Mouse (Mus musculus) ovary, postnatal 10 days (tissue): ENCODE measurements around the gene Arhgef1.

Experiments used
- DNase-seq: peaks from one replicate; pipeline ENCODE4 v3.0.0; 2022; ENCODE audit warnings: low spot score

Arhgef1 gene

DNA sequence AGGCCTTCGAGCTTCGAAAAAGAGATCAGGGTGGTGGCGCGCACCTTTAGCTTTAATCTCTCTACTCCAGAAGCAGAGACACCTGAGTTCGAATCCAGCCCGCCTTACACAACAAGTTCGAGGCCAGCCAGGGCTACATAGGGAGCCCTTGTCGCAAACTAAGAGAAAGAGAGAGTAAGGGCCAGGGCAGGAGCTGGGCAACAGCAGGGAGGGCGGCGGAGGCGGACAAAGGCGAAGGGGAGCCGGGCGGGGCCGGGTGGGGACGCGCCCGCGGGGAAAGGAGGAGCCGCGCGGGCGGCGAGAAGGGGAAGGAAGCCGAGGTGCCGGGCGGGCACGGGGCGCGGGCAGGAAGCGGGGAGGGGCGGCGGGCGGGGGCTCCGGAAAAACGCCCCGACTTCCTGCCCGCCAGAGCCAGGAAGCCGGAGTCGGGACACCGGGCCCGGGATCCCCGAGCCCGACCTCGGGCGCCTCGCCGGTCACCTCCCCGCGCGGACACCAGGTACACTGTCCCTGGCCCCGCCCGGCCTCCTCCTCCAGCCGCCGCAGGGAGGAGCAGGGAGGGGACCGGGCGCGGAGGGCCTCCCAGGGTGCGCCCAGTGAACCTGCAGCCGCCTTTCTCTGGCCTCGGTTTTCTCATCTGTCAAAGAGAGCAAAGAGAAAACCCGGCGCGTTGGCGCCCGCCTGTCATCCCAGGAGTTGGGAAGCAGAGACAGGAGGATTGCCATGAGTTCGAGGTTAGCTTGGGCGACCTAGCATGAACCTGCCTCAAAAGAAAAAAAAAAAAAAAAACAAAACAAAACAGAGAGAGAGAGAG, at the start of gene Arhgef1:
Gene Arhgef1, plus strand, starts transcription at position 283 of the 814 bp plus-strand sequence.
- peak; percentile 52 for DNase-seq

DNA sequence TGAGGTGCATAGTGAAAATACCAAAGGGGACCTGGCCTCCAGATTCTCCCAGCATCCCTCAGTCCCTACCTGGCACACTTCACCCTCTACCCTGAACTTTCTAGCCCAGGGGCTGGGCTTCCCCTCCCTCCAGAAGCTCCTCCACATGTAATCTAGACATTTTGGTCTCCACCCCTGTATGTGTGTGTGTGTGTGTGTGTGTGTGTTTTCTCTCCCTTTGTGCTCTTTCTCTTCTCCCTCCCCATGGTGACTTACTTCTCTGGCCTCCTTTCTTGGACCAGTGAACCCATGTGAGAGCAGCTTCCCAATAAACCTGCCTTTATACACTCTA, 49.5 kb upstream of the Arhgef1 start:
- DNase-seq = no peak

DNA sequence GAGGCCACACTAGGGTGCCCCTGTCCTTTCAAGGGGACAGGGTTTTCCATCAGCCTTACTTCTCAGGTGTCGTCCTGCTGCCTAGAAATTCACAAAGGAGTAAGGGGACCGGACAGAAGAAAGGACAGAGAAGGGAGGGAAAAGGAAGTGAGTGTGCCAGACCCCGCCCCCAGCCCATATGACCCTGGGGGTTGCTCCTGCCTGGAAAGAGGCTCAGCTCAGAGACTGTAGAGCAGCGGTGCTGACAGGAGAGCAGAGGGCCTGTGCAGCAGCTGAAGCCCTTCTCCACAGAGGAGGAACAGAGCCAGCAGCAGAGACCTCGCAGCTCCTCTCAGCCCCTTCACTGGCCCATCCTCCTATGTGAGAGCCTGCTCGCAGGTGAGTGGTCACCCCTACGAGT, 49.0 kb upstream of the Arhgef1 start:
- DNase-seq = no peak

DNA sequence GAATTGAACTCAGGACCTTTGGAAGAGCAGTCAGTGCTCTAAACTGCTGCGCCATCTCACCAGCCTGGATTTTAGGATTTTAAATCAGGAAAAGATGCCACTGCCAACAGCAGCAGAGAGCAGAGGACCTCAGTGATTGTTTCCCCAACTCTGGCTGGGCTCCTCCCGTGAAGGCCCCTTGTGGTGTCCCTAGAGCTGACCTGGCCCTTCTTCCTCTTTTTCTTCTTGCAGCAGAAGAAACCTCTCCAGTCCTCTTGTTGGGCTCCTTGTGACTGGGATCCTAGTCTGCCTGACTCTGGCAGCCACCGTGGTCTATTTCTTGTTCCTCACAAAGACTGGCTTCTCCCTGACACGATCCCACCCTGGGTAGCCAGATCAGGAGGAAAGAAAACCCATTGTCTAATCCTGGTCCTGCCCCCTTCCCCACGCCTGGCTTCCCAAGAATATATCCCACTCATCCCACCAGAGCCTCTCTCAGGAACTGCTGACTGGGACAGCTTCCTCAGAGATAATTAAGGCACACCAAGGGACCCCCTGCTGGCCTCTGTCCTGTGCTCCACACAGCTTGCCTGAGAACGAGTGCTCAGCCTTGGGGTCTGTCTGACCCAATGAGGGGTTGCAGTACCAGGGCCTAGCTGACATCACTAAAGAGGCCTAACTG, 46.1 kb upstream of the Arhgef1 start:
- no peak for DNase-seq

DNA sequence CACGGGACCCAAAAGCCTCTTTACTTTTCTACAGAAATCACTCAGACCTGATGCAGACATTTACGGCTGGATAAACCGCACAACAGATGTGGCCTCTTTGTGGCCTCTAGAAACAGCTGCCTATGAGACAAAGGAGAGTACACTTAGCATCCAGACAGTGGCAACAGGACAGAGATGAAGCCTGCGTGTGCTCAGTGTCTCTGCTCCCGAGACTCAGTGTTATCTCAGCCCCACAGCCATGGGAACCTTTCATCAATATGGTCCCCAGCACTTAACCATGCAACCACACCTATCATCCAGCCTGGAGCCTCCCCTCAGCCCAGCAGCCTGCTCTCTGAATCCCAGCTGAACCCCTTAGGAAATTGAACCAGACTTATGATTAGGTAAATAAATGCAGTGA, 43.5 kb upstream of the Arhgef1 start:
- DNase-seq = no peak

DNA sequence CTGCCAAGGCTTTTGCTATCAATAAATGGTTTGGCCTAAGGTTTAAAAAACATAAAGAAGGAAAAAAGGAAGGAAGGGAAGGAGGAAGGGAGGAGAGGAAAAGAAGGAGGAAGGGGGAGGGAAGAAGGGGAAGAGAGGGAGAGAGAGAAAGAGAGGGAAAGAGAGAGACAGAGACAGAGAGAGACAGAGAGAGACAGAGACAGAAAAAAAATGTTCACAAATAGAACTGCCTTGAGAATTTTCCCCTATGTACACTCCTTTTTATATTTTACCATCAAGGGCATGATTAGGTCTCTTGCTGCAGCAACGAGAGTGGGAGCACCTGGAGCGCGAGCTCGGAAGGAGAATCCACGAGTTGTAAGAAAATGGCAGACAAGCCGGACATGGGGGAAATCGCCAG, 40.8 kb upstream of the Arhgef1 start, which contains the start of gene Gm9844:
Gene Gm9844, plus strand, starts transcription at position 301 of the 400 bp plus-strand sequence.
- DNase-seq = no peak

DNA sequence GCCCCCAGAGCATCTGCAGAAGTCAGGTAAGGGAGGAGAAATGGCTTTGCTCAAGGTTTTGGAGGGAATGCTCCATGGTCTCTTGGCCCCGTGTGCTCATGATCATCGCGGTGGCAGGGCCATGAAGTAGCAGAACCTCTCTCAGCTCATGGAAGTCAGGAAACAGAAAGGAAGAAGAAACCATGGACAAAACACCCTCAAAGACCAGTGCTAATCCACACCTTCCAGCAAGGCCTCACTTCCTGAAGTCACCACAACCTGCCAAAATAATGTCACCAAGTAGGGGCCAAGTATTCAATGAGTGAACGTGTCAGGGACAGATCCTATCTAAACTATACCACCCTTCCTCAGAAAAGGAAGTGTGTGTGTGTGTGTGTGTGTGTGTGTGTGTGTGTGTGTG, 39.9 kb upstream of the Arhgef1 start:
- DNase-seq = no peak

DNA sequence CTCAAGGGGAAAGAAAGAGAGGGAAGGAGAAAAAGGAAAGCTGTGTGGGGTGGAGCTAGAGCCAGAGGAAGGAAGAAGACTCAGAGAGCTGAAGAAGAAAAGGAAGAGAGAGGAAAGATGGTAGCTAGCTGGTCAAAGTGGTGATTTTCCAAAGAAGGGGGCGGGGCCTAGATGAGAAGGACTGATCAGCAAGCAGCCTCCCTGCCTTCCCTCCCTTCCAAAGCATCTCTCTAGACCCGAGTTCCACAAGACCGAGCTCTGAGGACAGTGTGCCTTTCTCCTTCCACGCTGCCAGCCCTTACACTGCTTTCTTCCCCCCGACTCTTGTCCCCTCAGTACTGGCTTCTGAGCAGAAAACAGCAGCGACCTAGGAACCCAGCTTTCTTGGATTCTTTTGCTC, 38.6 kb upstream of the Arhgef1 start:
- no peak for DNase-seq

DNA sequence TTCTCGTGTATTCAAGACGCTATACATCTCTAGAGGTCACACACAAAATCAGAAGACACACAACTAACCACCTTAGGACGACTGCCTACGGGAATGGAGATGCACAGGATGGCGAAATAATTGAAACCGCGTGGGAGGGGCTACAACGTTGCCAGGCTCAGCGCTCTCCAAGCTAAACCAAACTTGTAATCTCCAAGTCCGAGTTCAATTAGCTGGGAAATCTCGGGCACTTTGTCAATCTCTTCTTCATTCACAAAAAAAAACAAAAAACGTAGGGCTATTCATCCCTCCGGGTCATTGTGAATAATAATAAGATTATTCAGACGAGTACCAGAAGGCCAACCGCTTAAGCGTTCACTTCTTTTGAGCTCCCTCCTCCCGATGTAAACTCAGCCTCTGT, 33.6 kb upstream of the Arhgef1 start:
- no peak for DNase-seq

DNA sequence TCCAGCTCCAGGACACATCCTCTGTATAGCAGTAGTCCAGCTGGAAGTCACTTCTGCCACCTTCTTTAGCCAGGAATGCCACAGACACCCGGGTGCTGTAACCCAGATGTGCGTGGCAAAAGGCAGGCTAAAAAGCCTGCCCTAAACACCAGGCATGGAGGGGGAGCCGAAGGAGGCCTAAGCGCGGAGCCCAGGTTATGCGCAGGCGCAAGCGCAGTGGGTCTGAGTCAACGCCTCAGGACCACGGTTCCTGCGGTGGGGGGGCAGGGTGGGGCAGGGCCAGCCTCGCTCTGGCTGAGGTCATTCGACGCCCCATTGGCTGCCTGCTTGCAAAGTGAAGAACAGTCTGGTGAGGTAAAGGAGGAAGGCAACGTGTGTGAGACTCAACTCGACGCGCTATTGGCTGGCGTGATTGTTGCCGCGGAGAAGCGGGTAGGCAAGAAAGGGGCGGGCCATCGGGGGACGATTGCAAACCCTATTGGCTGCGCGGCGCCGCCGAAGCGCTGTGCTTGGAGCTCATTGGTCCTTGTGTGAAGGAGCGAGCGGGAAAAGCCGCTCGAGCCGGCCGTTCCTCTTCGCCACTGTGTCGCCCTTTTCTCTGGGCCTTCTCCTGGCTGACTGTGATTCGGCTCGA, 33.1 kb upstream of the Arhgef1 start, which contains the start of the genes Lypd4 and Dmrtc2:
Gene Lypd4, minus strand, starts transcription at position 410 of the 634 bp plus-strand sequence.
Gene Dmrtc2, plus strand, starts transcription at position 526 of the 634 bp plus-strand sequence.
- no peak for DNase-seq

DNA sequence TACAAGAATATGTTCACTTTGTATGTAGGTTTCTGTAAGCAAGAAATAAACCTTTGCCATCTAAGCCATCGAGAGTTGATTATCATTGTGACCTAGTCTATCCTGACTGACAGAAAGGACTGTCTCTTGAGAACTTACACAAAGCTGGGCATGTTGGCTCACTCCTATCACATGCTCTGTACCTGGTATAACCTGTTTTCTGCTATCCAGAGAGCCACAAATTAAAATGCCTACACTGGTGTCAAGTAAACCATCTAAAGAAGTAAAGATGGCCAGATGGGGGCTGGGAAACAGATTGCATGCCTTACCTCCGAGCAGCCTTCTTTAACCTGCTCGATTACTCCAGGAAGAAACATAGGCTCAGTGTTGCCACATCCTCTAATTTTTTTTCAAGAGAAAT, 25.1 kb upstream of the Arhgef1 start:
- DNase-seq = no peak

DNA sequence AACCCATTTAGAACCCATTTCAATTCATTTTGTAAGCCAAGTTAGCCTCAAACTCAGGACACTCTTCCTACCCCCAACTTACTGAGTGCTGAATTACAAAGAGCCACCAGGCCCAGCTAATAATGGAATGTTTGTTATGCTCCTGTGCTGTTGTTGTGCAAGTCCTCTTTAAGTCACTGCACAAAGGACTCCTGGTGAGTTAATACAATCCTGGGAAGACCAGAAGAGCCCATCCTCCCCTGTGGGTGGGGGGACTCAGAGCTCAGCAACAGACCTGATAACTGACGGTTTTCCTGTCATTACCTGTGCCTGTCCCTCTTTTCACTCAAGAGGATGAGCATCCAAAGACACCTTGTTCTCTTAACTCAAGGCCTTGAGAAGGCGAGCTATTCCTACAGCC, 23.1 kb upstream of the Arhgef1 start:
- DNase-seq = no peak

DNA sequence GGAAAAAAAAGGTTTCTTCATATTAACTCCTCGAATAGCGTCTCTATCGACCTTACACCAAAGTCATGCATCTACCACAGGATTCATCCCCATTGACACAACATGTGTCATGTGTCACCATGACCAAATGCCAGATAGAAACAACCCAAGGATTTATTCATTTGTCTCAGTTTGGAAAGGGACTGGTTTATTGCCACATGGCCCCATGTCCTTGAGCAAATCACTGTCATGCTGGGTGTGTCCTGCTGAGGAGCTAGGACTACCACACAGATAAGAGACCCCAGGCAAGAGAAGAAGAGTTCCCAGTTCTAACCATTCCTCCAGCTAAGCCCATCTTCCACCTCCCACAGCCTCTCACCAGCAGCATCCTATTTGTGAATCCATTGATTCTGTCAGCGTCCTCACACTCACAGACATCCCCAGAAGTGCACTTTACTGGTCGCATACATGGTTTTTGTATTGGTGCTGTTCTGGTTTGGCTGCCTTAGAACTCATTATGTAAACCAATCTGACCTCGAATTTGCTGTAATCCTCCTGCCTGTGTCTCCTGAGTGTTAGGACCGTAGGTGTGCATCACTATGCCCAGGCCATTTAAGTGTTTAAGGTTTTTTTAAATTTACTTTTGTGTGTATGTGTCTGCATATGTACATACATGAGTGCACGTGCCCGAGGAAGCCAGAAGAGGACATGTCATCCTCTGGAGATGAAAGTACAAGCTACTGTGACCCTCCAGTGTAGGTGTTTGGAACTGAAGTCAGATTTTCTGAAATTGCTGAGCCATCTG, 20.1 kb upstream of the Arhgef1 start:
- DNase-seq = no peak

DNA sequence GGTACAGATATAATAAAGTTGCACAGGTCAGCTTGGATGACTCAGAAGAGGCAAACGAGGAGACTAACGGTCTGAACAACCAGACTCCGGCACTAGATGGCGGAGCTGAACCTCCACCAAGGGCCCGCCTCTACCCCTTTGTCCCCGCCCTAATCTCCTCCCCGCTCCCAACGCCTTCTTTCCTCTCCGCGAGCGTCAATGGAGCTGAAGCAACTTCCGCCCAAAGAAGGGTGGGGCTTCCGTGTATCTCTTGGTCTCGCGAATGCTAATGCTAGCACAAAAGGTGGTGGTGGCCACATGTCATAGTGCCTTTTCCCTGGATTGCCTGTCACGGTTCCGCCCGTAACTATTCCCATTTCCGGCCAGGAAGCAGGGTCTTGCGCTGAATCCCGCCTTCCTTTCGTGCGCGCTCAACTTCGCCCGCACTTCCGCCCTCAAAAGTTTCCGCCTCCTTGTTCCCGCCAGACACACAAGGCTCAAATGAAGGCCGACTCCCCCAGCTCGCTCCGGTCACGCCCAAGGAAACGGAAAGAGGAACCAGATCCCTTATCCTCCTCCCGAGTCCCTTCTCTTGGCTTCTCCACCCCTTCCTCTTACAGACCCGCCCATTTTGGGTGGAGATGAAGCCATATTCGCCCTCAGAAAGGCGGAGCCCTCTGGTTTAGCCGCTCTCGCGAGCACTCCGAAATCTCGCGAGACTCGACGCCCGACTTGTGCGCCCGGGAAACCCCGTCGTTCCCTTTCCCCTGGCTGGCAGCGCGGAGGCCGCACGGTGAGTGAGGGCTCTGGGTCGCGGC, 18.6 kb upstream of the Arhgef1 start, which contains the start of gene Rps19:
Gene Rps19, plus strand, starts transcription at position 476 of the 797 bp plus-strand sequence.
- DNase-seq = peak; percentile 94

DNA sequence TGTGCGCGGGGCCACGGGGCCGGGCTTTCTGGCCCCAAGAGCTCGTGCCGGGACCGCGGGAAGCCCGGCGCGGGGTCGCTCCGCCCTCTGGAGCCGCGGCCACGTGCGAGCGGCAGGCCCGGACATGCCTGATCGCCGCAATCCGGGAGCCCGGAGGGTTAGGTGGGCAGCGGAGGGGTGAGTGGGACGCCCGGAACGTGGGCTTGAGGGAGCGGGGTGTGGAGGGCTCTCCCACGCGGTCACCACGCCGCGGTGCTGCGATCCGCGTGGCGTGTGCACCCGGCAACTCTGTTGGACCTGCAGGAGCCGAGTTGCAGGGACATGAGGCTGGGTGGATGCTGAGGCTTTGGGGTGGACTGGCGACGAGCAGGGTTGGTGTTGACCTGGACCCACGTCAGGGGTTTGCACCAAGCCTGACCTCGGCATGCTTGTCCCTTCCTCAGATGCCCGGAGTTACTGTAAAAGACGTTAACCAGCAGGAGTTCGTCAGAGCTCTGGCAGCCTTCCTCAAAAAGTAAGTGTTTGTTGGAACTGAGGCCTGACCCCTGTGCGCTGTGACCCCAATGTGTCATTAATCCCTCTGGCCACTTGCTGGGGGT, 17.9 kb upstream of the Arhgef1 start:
- peak; percentile 34 for DNase-seq

DNA sequence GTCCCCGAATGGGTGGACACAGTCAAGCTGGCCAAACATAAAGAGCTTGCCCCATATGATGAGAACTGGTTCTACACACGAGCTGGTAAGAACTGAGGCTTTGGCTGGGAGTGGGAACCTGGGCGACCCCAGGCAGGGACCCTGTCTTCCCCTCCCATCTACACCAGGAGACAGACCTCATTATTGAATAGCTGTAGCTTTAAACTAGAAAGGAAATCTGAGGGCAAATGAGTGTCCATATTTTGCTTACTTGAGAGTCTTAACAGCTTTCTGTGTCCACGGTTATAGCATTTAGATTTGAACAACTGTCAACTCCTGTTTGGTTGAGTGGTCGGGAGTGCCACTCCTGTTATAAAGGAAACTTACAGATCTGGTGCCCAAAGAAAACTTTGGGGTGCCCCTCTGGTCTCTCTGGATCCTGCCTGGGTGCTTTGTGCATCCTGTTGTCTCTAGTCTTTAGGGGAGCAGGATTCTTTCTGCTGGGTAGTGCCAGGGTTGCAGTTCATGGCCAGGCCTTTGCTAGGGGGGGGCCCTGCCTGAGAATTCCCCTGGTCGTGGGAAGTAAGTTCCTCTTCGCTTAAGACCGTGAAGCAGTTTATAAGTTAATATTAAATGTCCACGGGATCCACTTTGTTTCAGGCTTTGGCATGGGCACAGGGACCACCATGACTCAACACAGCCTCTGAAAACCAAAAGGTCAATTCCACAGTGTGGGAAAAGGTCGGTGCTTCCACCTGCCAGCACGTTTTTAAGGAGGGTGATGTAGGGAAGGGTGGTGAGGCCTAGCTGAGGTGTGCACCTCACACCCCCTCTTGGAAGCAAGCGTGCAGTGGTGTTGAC, 17.0 kb upstream of the Arhgef1 start:
- DNase-seq = no peak

DNA sequence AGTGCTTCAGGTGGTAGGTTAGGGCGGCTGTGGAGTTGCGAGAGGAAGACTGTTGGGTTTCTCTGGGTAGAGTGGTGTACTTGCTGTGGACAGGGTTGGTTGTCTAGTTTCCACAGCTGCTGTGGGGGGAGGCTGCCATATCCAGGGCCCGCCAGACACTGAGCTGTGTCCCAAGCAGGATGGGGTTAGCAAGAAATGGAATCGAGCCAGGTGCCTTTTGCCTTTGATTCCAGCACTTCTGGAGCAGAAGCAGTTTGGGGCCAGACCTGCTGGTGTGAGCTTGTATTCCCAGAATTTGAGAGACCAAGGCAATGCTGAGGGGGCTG, 16.4 kb upstream of the Arhgef1 start:
- no peak for DNase-seq

DNA sequence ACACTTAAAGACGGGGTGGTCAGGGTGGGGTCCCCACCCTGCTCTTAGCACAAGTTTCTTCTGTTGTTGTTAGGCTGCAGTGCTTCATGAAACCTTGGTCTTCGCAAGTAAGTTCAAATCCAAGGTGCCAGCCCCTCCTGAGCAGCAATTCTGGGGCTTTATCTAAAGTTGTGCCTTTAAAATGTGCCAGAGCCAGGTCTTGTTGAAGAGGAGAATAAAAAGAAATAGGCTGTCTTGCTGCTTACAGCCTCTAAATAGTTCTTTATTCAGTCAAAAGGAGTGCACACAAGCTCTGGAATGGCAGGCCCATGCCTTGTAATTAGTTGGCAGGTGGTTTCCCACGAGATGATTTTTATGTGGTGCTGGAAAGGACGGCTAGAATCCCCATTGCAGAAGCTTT, 15.6 kb upstream of the Arhgef1 start:
- no peak for DNase-seq

DNA sequence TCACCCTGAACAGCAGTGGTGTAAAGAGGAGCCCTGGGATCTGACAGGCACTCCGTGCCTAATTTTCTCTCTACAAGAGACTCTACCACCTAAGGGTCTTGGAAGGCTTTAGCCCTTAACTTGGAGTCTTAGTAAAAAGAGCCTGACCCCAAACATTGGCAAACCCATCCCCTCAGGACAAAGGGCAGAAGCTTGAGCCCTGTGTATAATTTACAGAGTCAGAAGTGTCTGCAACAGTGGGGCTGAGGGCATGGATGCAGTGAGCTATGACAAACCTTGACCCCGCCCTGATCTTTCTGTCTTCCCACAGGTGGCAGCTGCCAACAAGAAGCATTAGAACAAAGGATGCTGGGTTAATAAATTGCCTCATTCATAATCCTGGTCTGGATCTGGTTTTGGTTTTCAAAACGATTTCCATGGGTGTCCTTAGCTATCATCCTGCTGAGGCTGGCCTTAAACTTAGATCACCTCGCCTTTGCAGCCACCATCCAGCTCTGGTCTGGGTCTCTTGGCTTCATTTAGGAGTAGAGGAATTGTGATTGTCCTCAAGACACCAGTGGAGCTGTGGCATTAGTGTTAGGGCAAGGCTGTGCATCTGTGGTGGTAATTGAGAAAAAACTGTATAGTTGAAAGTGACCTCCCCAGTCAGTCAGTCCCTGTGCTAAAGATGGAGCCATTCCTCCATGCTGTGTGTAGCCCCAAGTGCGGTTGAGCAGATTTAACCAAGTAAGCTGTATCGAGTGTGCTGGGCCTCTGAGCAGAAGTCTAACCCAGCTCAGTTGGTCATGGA, 13.1 kb upstream of the Arhgef1 start:
- DNase-seq = no peak
